Mouse (Mus musculus): Measurements from ENCODE around the gene Rcan1.

DNA sequence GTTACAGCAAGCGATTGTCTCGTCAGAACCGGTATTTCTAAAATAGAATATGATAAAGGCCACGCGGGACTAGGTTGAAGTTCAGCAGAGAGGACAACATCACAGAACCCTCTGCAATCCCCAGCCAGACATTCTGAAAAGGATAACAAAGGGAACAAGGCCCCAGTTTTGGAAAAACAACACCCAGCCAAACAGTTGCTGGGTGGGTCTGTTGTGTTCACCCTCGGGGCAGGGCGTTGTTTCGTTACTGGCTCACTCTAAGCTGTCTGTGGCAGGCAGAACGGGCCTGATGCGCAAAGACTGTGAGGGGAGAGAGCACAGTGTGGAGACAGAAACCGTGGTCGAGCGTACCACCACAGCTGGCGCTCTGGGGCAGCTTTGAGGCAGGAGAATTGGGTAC is 2.2 kb downstream of the Rcan1 start:
- TF ChIP-seq POLR2A (IDR thresholded peaks at IDR 0.05; ENCODE audit: low read depth, low read length) (no peak), CTCF (IDR thresholded peaks at IDR 0.05; ENCODE audit: borderline replicate concordance, insufficient read depth, low read length) (no peak)
